Mouse (Mus musculus) CD4-positive, CD25-positive, alpha-beta regulatory T cell, adult 2 months (primary cell): ENCODE data around the gene Tshb.

ENCODE experiments used
- DNase-seq: peaks from one replicate; pipeline ENCODE4 v3.0.0-alpha.2; 2012; ENCODE audit warnings: low read depth, low spot score

The Tshb gene

GRCm38 (mm10) chr3:102738161-102738901, 44.2 kb downstream of the Tshb start:
- peak; percentile 56 for DNase-seq

GRCm38 (mm10) chr3:102737106-102737505, 45.4 kb downstream of the Tshb start:
- no peak for DNase-seq

DNA sequence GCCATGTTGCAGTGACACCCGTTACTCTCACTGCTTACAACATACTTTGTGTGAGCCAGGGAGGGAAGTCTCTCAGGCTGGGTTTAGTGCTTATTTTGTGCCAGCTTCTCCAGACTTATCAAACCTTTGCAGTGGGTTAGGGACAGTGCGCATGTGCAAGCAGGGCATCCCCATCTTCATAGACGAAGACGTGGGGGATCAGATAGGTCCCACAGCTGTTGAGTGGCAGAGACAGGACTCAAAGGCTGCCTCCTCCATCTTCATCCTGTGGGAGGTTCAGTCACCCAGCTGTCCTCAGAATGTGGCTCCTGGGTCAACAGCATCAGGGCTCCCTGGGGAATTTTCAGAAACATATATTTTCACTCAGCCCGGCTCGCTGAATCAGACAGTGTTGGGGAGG, 46.1 kb downstream of the Tshb start:
- peak; percentile 35 for DNase-seq

DNA sequence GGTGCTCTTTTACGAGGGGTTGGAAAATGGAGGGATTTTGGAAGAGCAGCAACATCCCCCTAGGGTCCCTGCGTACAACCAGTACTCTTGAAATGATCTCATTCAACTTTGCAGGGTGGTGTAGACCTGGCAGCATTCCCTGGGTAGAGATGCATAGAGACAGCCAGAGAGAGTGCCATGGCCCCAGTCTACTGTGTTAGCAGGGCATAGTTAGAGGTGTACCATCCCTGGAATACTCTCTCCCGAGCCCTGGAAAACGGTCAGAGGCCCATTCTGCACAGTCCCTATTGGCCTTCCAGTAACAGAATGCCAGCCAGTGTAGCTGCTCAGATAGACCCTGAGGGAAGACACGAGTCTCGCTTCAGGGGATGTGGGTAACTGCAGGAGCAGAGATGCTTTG, 46.9 kb downstream of the Tshb start:
- no peak for DNase-seq

GRCm38 (mm10) chr3:102735031-102735558, 47.4 kb downstream of the Tshb start:
- DNase-seq: peak; percentile 64

DNA sequence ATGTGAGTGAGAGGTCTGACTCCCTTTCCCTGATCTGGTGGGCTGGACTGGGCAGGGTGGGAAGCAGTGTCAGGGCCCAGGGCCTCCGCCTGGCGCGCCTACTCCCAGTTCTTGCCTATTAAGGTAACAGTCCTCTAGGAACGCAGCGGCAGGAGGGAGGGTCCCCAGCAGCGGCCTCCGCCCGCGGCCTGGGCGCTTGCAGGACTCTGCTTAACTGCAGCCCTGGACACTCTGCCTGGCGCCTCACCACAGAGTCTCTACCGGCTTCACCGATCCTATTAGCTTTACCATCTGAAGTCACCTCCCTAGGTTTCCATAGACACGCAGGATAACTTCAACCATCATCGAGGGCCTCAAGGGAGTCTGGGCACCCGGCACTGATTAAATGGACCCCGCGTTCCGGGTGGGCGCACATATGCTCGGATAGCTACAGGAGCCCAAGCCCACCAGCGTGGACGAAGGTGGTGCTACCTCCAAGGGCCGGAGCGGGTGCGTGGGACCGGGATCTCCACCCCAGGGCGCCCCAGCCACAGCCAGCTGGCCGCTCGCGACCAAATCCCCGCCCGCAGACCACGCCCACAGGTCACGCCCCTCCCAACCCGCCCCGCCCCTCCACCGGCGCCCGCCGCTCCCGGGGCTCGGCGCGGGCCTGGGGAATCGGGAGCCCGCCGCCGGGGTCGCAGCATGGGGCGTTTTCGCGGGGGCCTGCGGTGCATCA, 48.0 kb downstream of the Tshb start, which contains the start of gene Tspan2:
Gene Tspan2, plus strand, starts transcription at position 217 of the 718 bp plus-strand sequence.
- peak; percentile 69 for DNase-seq

DNA sequence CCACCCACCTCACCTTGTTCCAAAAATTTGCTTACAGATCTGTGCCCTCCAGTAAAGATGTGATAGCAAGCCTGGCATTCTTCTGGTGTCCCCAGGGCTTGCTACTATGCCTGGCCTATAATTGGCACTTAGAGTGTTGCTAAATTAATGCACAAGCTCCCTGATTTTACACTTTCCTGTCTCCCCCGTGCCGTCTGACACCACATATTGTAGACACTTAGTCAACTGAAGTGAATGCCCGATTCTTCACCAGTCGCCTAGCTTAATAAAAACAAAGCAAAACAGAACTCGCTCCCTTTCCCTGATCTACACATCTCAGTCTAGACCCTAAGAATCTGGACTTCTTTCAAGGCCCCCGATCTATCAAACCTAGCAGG, 48.6 kb downstream of the Tshb start:
- DNase-seq: no peak

DNA sequence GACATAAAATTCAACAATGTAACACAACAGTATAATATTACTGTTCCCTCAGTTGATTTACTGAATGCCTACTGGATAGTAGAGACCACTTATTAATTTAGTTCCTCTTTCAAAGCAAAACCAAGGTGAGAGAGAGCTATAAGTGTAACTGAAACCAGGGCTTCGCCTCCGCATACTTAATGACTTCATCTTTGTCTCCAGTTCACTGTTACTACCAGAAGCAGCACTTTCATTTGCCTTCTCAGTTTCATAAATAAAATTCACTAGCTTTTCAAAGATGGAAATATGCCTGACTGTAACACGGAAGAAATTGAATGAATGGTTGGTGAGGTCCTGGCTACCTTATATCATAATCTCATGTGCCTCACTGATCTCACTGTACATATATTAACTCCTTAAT, 49.5 kb downstream of the Tshb start:
- DNase-seq: peak; percentile 20

- no peak for DNase-seq
Observed at GRCm38 (mm10) chr3:102732619-102733018, 49.9 kb downstream of the Tshb start.

DNA sequence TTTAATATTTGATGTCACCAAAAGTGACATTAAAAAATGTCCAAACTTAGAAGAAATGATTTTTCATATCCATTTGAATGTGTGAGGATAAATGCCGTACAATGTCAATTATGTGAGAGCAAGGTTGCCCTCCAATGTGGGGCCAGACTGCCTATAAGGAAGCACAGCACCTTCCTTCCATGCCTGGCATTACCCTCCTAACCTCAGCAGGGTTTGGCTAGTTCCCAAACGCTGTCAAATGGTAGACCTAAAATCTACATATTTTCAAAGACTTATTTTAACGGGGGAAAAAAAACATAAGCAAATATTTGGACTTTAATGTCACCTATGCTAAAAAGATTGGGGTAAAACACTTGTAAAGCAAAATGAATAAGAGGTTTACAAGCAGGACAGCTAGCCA, 51.4 kb downstream of the Tshb start:
- DNase-seq: no peak

DNA sequence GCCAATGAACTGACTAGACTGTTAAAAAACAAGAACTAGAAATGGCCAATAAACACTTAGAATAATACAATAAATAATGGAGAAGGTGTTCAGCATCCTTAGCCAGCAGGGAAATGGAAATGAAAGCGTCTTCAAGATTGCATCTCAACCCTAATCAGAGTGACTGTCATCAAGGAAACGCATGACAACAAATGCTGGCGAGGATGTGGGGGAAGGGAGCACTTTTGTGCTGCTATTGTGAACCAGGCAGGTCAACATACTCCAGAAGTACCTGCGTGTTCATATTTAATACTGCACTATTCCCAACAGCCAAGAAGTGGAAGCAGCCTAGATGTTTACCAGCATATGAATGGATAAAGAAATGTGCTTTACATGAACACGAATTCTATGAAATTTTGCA, 53.1 kb downstream of the Tshb start:
- peak; percentile 35 for DNase-seq
